Mouse (Mus musculus) layer of hippocampus, postnatal 14 days (tissue): ENCODE results near the gene Hs3st3b1. TPM values are rescaled to one million over a fixed set of nuclear protein-coding genes. Genes with fewer than 3 reads are reported as not detected.

ENCODE experiments used
- DNase-seq, 2 experiments: peaks; one replicate each; pipeline ENCODE4 v3.0.0; 2021 to 2022; ENCODE audit warnings: low spot score in 2 of 2, mixed read lengths in 1 of 2
- total RNA-seq, 2 experiments: library from RNA; stranded (reverse); gene quantifications; 2 replicates each; pipeline ENCODE4 v1.2.3; 2021

The Hs3st3b1 gene
- total RNA-seq, 2 experiments from 2014 or later, result 0.48 to 0.62 TPM

- DNase-seq, result no peak
Observed at GRCm38 (mm10) chr11:63924286-63924930, 2.3 kb upstream of the Hs3st3b1 start.

GRCm38 (mm10) chr11:63923386-63923785 is 1.3 kb upstream of the Hs3st3b1 start:
- no peak for DNase-seq

- no peak for DNase-seq
Observed at GRCm38 (mm10) chr11:63921044-63921951, 792 bp downstream of the Hs3st3b1 start.

DNA sequence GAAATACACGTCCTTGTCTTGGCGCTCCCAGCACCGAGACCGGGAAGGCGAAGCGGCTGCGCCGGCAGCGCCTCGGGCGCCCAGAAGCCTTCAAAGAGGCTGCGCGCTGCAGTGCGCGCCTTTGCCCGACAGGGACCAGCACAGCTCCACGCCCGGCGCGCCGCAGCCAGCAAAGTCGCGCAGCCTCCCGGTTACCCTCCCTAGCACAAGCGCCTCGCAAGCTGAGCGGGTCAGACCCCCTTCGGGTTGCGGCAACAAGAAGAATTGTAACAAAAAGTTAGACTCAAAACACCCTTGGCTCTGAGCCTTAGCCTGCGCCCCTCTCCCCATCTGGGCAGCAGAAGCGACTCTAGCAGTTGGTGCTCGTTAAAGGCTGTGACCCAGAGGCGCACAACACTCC is 1.6 kb downstream of the Hs3st3b1 start:
- DNase-seq, result peak; percentile 59 to 64

DNA sequence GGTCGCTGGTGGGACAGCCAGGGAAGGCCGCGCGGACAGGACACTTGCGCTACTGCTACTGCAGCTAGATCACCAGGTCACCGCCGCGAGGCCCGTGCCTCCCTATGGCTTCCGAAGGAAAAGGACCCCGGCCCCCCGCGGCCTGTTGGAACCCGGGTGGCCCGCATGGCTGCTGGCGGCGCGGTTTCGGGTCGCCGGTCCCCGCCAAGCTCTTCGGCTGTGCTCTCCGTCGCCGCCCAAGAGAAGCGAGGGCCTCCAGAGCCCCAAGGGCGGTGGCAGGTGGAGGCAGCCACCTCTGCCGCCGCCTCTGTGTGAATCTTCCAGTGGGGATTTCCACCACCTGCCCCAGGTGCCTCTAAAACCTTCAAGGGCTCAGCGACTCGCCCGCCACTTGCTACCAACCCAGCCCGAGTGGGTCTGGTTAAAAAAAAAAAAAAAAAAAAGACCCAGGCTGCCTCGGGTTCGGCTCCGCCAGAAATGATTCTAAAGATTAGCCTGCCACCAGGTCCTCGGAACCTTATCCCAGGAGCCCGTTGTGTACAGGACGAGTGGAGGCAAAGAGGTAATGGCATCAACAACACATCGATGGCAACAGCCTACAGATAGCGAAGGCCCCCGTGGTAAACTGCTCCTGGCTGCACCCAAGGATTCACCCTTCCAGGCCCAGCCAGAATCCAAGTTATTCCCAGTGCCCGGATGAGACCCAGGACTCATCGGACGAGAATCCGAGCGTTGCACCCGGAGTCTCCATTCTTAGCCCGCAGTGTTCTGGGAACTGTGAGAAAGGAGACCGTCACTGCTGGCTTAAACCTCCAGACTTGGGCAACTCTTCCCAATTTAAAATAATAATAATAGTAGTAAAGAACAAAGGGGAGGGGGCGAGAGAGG is 2.6 kb downstream of the Hs3st3b1 start:
- no peak for DNase-seq

- DNase-seq, result no peak
Observed at GRCm38 (mm10) chr11:63918321-63919105, 3.6 kb downstream of the Hs3st3b1 start.

DNA sequence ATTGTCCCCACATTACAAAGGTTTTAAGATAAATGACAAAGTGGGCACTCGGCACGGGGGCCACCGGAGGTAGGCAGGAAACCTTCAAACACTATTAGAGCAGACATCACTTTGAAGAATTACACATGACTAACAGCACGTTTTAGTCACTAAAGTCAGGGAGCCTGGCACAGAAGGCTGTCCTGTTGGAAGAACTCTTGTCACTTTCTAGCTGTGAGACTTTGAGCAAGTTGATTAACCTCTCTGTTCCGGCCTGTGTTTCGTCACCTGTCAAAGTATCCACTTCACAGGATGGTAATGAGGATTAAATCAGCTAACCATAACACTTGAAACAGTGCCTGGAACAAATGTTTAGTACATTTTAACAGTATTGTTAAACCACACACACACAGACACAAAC is 4.5 kb downstream of the Hs3st3b1 start:
- DNase-seq, result no peak

DNA sequence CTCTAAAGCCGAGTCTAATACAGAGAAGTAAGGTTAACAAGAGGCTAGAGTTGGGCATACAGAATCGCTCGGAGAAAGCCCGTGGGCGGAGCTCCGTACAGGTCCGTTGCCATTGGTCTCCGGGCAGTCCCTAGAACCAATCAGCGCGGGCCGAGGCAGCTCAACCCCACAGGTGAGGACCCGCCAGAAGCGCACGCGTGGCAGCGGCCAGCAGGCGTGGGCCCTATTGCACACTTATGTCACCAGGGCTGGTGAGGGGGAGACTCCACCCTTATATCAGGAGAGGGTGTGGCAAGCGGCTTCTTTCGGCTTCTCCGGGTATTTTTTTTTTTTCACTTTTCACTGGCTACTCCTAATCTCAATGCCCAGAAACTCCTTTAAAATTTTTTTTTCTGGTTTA is 7.7 kb downstream of the Hs3st3b1 start:
- DNase-seq, result peak in 1 of 2 experiments; percentile 40

GRCm38 (mm10) chr11:63913936-63914335 is 8.2 kb downstream of the Hs3st3b1 start:
- no peak for DNase-seq

DNA sequence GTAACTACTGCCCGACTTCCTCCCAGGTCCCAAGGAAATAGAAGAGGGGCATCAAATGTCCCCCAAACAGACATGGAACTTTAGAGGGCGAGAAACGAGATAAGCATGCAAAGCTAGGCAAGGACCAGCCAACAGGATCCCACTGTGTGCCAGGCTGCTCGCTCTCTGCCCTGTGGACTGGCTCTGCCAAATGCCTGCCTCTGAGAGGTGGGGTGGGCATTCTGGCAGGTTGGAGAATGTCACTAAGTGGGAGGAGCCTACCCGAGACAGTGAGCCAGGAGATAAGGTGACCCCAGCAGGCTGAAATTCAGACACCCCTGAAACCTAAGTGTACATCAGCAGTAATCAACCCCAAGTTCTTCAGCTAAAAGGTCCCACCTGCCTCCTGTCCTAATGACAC is 11.1 kb downstream of the Hs3st3b1 start:
- DNase-seq, result no peak

DNA sequence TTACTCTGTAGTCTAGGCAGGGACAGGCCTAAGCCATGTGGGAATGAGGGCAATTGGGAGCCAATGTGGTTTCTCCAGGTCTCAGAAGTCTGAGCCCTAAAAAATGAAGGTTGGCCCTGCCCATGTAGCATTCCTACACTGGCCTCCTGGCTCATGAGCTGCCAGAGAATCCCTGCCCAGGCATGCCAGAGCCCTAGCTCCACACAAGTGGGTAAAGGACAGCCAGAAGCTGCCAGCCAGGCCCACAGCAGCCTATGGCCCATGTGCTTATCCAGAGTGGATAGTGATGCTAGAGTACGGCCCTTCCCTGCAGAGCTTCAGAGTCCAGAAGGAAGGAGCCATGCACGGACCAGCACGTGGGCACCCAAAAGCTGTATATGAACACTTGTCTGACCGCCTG is 12.1 kb downstream of the Hs3st3b1 start:
- DNase-seq, result no peak

DNA sequence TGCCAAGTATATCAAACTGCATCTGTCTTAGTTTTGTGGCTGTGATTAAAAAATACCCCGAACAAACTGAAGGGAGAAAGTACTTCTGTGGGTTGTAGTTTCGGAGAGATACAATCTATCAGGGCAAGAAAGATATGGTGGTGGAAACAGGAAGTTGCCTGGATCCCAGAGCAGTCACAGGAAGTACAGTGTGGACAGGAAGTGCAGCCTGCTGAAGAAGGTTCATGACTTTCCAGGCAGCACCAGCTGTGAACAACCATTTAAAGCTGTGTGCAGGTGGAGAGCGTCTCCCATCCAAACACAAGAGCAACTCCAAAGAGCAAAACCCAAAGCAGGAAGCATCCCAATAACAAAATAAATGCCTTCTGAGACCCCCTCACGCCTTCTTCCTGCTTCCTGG is 13.6 kb downstream of the Hs3st3b1 start:
- no peak for DNase-seq

GRCm38 (mm10) chr11:63906552-63907353 is 15.3 kb downstream of the Hs3st3b1 start:
- DNase-seq, result peak in 1 of 2 experiments; percentile 14

GRCm38 (mm10) chr11:63904787-63905186 is 17.3 kb downstream of the Hs3st3b1 start:
- no peak for DNase-seq

- no peak for DNase-seq
Observed at GRCm38 (mm10) chr11:63898509-63899168, 23.5 kb downstream of the Hs3st3b1 start.

- DNase-seq, result no peak
Observed at GRCm38 (mm10) chr11:63897856-63898508, 24.1 kb downstream of the Hs3st3b1 start.

DNA sequence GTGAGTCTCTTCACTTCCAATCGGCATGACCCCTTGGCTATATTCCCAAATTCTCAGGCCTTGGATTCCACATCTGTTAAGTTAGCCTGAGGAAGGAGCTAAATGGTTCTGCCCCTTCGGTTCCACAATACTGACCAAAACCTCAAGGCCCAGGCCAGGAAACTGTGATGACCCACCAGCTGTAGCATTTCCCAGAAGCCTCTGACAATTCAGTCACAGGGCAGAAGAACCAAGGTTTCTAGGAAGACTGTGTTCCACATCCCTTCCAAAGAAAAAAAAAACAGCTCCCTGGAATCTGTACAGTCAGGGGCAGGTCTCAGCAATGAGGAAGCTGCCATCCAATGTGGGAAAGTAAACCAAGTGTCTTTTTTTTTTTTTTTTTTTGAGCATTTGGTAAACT is 25.1 kb downstream of the Hs3st3b1 start:
- no peak for DNase-seq

DNA sequence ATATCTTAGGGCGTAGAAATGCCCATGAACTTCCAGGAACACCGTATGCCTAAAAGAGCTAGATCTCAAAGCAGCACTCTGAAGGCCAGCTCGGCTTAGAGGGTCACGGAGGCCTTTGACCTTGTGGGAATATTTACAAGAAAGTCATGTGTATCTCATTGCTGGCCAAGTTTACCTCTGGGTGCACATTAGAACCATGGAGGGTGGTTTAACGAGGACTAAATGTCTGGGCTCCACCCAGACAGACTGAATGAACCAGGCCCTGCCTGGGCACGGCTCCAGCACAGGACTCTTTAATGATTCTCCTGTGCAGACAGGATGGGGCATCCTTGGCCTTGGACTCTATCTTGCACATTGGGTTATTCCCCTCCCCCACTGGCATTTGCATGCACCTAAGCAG is 27.9 kb downstream of the Hs3st3b1 start:
- no peak for DNase-seq

GRCm38 (mm10) chr11:63893557-63893956 is 28.5 kb downstream of the Hs3st3b1 start:
- DNase-seq, result no peak
